Mouse (Mus musculus): Measurements from ENCODE around the gene Arntl.

The Arntl gene

DNA sequence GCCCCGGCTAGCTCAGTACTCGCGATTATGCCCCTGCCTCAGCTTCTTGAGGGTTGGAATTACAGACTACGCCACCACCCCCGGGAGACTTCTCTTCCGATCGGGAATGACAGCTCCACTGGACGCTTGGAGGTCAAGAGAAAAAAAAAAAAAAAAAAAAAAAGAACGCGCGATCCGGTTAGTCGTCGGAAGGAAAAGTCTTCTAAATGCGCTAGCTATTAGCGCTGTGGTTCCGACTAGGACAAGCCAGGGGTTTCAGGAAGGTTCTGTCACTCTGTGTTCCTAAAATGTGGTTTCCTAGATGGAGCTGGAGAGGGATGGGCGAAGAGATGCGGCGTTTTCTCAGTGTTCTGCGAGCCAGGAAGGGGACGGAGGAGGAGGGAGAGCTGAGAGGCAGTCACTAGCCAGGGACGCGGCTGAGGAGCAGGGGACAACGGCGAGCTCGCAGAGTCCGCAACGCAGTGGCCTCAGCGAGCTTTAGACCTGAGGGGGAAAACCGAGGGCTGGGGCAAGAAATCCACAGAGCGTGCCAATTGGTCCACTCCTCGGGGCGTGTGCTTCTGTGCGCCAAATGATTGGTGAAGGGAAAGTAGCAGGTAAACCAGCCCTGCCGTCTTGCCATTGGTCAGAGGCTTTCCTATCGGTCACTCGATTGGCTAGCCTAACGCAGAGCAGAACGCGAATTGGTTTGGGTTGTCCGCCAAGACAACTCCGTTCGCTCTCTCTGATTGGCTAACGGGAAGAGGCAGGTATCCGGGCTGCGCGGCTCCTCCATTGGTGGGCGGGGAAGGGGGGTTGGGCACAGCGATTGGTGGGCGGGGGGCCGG, at the start of gene Arntl:
Gene Arntl (plus strand): TSS at position 822 of the 827 bp plus-strand sequence.
- peak; percentile 93 for DNase-seq

GRCm38 (mm10) chr7:113161077-113161698, 46.1 kb upstream of the Arntl start:
- no peak for DNase-seq

DNA sequence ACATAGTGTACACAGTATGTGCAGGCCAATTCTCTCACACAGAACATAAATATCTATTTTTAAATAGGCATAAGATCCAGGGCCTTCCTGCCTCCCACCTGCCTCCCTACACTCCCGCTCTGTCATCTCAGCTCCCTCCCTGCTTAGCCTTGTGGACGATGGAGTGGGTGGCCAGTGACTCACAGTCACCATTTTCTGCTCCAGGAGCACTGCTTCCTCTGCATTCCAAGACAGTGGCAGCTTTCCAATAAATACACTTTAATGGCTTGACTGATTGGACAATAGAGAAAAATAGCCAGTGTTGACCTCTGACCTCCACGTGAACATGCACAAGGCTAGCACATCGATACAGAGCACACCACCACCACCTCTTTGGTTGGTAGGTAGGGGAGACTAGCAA, 42.5 kb upstream of the Arntl start:
- DNase-seq, result no peak

GRCm38 (mm10) chr7:113167092-113167491, 40.2 kb upstream of the Arntl start:
- DNase-seq, result peak; percentile 60

- no peak for DNase-seq
Measured at GRCm38 (mm10) chr7:113168609-113169008, 38.7 kb upstream of the Arntl start.

- no peak for DNase-seq
Measured at GRCm38 (mm10) chr7:113172425-113172824, 34.8 kb upstream of the Arntl start.

DNA sequence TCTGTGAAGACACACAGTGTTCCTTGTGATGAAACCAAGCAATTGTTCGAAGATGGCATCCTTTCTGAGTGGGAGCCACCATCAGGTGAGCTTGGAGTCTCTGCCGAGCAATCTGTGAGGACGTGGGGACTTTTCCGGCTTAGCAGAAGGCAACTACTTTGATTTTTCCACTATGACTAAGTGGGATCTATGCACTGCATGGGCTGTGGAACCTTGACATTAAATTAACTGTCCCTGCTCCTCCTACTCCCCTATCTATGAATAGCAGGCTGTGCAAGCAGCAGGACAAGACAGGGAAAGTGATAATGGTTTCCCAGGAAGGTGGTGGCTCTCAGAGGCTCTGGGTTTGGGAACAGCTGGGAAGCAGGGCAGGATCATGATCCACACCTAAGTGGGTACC, 31.8 kb upstream of the Arntl start:
- no peak for DNase-seq

- no peak for DNase-seq
Measured at GRCm38 (mm10) chr7:113178073-113178472, 29.2 kb upstream of the Arntl start.

GRCm38 (mm10) chr7:113183787-113184186, 23.5 kb upstream of the Arntl start:
- no peak for DNase-seq

DNA sequence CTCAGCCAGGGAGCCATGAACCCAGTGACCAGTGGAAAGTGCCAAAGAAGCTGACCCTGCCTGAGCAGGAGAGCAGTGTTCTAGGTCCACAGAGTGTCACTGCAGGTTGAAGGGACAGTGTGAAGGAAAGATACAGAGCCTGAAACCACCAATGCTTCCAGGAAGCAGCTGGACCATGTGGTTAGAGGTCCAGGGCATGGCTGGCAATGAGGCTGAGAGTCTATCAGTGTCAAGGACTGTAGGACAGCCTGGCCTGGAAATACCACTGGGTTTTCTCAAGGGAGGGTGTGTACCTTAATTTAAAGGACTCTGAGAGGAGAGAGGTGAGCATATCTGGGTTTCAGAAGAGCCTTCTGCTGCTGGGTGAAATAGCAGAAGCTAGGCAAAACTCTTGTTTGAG, 22.2 kb upstream of the Arntl start:
- no peak for DNase-seq

- DNase-seq, result no peak
Measured at GRCm38 (mm10) chr7:113186041-113186800, 21.0 kb upstream of the Arntl start.

DNA sequence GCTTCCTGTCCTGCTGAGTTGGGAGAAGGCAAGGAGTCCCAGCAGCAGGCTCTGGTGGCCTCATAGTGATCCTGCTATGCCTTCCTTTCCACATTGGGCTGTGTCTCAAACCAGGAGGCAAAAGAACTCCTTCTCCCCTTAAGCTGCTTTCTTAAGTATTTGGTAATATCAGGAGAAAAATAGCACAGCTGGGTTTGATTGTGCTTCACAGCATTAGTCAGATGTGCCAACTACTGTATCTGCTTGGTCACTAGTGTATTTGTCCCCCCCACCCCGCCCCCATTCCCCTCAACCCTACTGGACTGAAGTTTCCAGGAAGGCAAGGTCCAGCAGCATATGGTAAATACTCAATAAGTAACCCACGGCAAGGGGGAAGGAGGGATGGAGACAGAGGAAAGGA, 19.2 kb upstream of the Arntl start:
- DNase-seq, result no peak

- DNase-seq, result no peak
Measured at GRCm38 (mm10) chr7:113188566-113188965, 18.7 kb upstream of the Arntl start.

DNA sequence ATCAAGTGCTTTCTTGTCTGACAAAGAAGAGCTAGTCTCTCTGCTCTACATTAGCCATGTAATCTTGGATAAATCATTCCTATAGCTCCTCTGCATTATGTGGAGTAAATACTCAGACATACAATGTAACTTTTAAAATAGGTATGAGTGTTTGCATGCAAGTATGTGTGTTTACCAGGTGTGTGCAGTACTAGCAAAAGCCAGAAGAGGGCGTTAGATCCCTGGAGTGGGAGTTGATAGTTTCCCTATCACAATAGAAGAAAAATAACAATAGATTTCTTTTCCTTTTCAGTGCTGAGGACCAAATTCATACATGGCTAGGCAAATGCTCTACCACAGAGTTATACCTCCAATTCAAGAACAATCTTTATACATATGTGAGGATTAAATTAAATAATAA, 15.5 kb upstream of the Arntl start:
- DNase-seq, result no peak

DNA sequence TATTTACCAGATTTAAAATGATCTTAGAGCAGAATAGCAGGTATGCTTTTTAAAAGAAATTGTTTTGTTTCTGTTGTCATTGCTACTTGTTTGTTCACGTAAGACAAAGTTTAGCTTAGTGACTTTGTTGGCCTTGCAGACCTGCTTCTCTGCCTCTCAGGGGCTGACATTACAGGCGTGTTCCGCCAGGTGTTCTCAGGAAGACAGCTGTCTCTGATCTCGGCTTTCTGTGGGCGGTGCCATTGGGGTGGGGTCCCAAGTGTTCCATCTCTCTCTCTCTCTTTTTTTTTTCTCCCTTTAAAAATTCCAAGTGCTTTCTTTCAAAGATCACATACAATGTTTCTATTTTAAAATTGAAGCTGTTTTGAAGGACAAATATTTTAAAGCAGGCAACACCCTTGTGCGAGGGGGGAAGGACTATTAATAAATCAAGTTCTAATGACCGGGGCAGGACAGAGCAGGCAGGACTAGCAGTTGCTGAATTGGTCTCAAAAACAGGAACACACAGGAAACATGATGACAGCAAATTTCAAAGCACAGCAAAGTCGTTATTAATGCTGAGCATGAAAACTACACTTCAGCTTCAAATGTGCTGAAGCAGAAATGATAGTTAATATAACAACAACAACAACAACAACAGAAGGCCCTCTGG, 14.4 kb upstream of the Arntl start:
- no peak for DNase-seq

- no peak for DNase-seq
Measured at GRCm38 (mm10) chr7:113193872-113194271, 13.4 kb upstream of the Arntl start.

- no peak for DNase-seq
Measured at GRCm38 (mm10) chr7:113195271-113195670, 12.0 kb upstream of the Arntl start.

DNA sequence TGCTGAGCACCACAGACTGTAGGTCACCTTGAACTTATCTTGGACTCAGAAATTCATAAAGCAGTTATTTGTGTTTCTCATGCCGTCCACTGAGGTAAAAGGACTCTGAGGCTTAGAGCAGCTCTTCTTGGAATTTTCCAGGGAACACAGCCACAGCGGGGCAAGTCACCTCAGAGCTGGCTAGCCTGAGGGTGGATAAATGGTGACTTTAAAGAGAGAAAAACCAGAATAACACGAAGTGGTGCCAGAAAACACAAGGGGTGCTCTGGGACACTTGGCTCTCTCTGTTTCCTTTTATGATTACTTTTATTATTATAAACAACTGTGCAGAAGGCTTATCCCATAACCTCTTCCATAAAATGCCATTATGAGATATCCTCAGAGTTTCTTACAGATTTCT, 11.1 kb upstream of the Arntl start:
- DNase-seq, result no peak

DNA sequence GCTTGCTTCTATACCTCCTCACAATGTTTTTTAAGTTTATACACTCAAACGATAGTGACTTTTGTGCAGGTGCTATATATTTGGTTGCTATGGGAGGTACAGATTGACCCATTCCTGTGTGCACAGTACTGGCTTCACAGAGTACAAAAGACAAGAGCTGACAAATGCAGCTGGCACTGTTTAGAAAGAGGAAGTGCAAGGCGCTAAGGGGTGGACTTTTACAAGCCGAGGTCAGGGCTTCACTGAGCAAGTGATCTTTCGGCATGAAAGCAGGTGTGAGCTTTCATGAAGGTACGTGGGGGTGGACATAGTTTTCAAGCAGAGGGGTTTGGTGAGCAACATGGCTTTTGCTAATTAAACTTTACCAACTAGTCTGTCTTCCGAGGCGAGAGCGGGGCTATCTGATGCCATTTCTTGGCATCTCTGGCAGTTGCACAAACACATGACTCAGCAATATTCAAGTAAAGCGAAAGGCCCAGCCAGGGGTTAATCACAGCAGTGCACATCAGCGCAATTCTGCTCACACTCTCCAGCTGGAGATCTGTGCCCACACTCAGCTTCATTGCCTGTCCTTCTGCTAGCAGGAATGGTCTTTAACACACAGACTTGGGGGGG, 10.0 kb upstream of the Arntl start:
- DNase-seq, result no peak

GRCm38 (mm10) chr7:113201584-113201983, 5.7 kb upstream of the Arntl start:
- no peak for DNase-seq

GRCm38 (mm10) chr7:113207471-113208387, 464 bp downstream of the Arntl start:
- DNase-seq, result peak; percentile 62

GRCm38 (mm10) chr7:113208388-113208753, 1.1 kb downstream of the Arntl start:
- no peak for DNase-seq
